Mouse (Mus musculus) kidney, adult 2 months (tissue): ENCODE measurements around the gene 1700020A23Rik.

Source experiments
- CTCF ChIP-seq: fragments of 200-500 bp; conservative IDR thresholded peaks from 2 replicates; pipeline ENCODE4 v1.5.1; 2011; ENCODE audit warnings: low read depth, mild to moderate bottlenecking, control low read depth, low read length, moderate library complexity, mixed read lengths; ENCODE audit not compliant: insufficient read depth, insufficient read length
- POLR2A ChIP-seq: fragments of 200-500 bp; IDR thresholded peaks from one replicate; pipeline ENCODE4 v1.6.1; 2011; ENCODE audit warnings: low read depth, low read length, control low read depth

DNA sequence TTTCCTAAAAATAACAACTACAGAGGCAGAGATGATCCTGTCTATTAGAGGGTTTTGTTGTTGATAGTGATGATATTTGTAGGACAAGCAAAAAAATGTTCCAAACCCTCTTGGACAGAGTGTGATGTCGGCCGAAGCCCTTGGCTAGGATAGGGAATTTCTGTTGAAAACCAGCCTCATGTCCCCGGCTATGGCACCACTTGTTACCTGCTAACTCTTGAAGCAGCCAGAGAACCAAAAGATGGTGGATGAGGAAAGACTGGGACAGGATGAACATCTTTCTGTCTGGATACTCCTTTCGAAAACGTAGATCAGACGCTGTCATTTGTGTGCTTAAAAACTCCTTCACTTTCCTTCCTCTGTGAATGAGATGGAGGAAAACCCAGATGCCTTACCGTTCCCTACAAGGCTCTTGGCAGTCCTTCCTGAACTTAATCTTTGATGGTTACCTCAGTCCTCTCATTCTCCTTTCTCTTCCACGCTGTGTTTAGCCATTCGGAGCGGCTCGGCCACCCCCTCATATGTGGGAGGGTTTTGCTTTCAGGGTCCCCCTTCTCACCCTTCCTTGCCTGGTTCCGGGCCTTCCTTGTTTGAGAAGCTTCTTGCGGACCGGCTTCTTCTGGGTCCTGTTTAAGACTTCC, 46.1 kb downstream of the 1700020A23Rik start:
- TF ChIP-seq CTCF (no peak), POLR2A (no peak)
